Mouse (Mus musculus) kidney, postnatal 0 days (tissue): ENCODE results near the gene Gemin6. TPM values are rescaled to one million over a fixed set of nuclear protein-coding genes. Genes with fewer than 3 reads are reported as not detected.
"Not testable (repeated sequence)": the region's sequence is repeated elsewhere in the genome, so short reads cannot be mapped to it uniquely, and the experiment has no call there.

Experiments used
- ATAC-seq: fragments of 200-750 bp; cut with Nextera tagmentation; replicated peaks from 2 replicates; pipeline ENCODE4 v1.8.0; 2017; ENCODE audit warnings: low read depth, moderate number of reproducible peaks, moderate TSS enrichment, moderate library complexity; ENCODE audit not compliant: low FRiP score
- DNase-seq: peaks from one replicate; pipeline ENCODE4 v3.0.0-alpha.2; 2016; ENCODE audit warnings: low spot score
- H3K27ac ChIP-seq: fragments of 300-500 bp; sonication (generic); 2 replicates; pipeline ENCODE4 v1.5.1; 2014; ENCODE audit warnings: mild to moderate bottlenecking
- H3K27me3 ChIP-seq: fragments of 300-500 bp; sonication (generic); 2 replicates; pipeline ENCODE4 v1.6.1; 2014; ENCODE audit warnings: low read length, mixed read lengths; ENCODE audit not compliant: insufficient read depth
- H3K36me3 ChIP-seq: fragments of 300-500 bp; sonication (generic); 2 replicates; pipeline ENCODE4 v1.6.1; 2014; ENCODE audit warnings: low read length, mixed read lengths; ENCODE audit not compliant: insufficient read depth
- H3K4me1 ChIP-seq: fragments of 300-500 bp; sonication (generic); replicated peaks from 2 replicates; pipeline ENCODE4 v1.6.1; 2014; ENCODE audit warnings: antibody characterized with exemption, low read length, mixed read lengths; ENCODE audit not compliant: insufficient read depth
- H3K4me2 ChIP-seq: fragments of 300-500 bp; sonication (generic); 2 replicates; pipeline ENCODE4 v1.6.1; 2014; ENCODE audit warnings: mild to moderate bottlenecking, low read length, moderate library complexity, mixed read lengths
- H3K4me3 ChIP-seq: fragments of 300-500 bp; sonication (generic); replicated peaks from 2 replicates; pipeline ENCODE4 v1.5.1; 2014; ENCODE audit warnings: low read depth, low read length
- H3K9ac ChIP-seq: fragments of 300-500 bp; sonication (generic); 2 replicates; pipeline ENCODE4 v1.6.1; 2014; ENCODE audit warnings: low read depth, low read length
- H3K9me3 ChIP-seq: fragments of 300-500 bp; sonication (generic); replicated peaks from 2 replicates; pipeline ENCODE4 v1.6.1; 2016; ENCODE audit warnings: low read length, inconsistent platforms, mixed read lengths
- CTCF ChIP-seq: IDR thresholded peaks from 2 replicates; pipeline ENCODE4 v1.5.1; 2016; ENCODE audit warnings: antibody characterized with exemption, low read depth, mild to moderate bottlenecking, moderate library complexity
- WGBS: fragments of 180-500 bp; shearing (Covaris S2); extraction: QIAGEN DNeasy Blood & Tissue Kit; methylation state at CpG from one replicate; pipeline ENCODE4 v1.1.7; 2014; 5-methylcytosine and 5-hydroxymethylcytosine counted together
- polyA plus RNA-seq: library from polyadenylated mRNA; unstranded; fragments of >200 nt; fragmentation: Nextera tagmentation; extraction: Ambion mirVana; gene quantifications from 2 replicates; pipeline ENCODE4 v1.2.1, GENCODE M21; 2015

Gemin6 gene
- polyA plus RNA-seq, 1 experiment from 2014 or later = 29.7 TPM

DNA sequence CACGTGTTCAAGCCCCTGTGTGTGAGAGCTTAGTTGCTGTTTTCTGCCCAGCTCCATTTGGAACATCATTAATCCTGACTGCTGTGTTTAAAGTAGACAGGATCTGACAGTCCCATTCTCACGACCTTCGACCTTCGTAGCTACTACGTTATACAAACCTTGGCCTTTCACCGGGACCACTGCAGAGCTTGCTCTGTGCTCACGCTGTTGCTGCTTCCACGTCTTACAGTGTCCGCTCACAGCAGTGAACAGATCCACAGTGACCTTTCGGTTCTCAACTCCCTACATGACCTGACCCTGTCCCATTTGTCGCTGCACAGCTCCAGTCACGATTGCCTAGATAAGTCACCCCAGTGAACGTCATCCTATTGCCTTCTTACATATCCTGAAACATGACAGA, 18.9 kb downstream of the Gemin6 start:
- Histone ChIP-seq H3K4me3 (no peak overlapping the region), H3K9ac (no peak overlapping the region), H3K4me2 (no peak overlapping the region), H3K36me3 (peaks cover 75% of the 10 kb centered on the region), H3K4me1 (no peaks in the 10 kb centered on the region), H3K27me3 (no peaks in the 10 kb centered on the region), H3K27ac (no peak overlapping the region), H3K9me3 (no peaks in the 10 kb centered on the region)
- no peak for DNase-seq
- ATAC-seq = no peak
- 57% methylated on average over 13 of the region's 13 CpGs for WGBS
- no peak for TF ChIP-seq CTCF

DNA sequence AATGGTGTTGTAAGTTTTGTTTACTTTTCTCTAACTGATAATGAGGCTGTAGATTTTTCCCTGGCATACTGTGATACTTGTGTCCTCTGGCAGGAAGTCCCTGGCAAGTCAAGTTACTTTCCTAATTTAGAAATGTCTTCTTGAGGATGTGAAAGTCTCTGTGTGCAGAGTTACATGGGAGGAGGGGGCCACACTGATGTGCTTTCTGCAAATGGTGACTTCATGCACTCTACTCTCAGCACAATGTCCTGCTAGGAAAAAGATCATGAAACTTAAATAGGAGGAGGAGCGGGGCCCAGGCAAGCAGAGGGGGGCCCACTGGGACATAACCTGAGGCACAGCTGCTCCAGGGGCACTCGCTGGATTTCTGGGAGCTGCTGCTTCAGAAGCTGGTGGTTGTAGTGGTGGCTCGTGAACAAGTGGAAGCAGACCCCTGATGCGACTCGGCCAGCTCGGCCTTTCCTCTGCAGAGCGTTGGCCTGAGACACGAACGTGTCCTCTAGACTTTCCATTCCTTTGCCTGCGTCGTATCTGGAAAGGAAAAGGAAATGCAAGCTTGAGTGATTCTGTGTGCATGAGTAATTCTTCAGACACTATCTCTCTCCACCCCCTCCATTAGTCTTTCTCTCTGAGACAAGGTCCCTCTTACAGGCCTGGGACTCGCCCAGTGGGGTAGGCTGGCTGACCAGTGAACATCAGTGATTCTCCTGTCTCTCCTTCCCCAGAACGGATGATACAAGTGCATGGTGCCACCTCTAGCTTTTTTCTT, 28.7 kb downstream of the Gemin6 start:
- no peak for TF ChIP-seq CTCF
- peak; percentile 58 for DNase-seq
- no peak overlapping the region for H3K4me2 ChIP-seq
- no peak overlapping the region for H3K4me3 ChIP-seq
- 0 out of 2 replicates have a peak, but pooled peaks have one; percentile 40 for ATAC-seq
- H3K27ac ChIP-seq = no peak overlapping the region
- H3K36me3 ChIP-seq = peaks cover 71% of the 10 kb centered on the region
- H3K27me3 ChIP-seq = no peaks in the 10 kb centered on the region
- no peak overlapping the region for H3K9ac ChIP-seq
- H3K9me3 ChIP-seq = no peaks in the 10 kb centered on the region
- 51% methylated on average over 13 of the region's 13 CpGs for WGBS
- H3K4me1 ChIP-seq = no peaks in the 10 kb centered on the region

DNA sequence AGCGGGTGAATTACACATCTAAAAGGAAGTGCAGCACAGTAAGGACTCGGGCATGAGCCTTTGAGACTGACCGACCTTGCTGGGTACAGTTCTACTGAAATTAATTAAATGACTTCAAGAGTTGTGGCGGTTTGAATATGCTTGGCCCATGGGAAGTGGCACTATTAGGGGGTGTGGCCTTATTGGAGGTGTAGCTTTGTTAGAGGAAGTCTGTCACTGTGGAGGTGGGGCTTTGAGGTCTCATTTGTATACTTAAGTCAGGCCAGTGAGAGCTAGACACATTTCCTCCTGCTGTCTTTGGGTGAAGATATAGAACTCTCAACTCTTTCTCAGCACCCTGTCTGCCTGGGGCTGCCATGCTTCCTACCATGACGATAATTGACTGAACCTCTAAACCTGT, 30.2 kb downstream of the Gemin6 start:
- no peak overlapping the region for H3K27ac ChIP-seq
- no peak overlapping the region for H3K4me2 ChIP-seq
- H3K27me3 ChIP-seq = no peaks in the 10 kb centered on the region
- no peak overlapping the region for H3K4me3 ChIP-seq
- no peaks in the 10 kb centered on the region for H3K9me3 ChIP-seq
- 96% methylated on average over 5 of the region's 5 CpGs for WGBS
- H3K4me1 ChIP-seq = no peaks in the 10 kb centered on the region
- ATAC-seq (no peak), DNase-seq (no peak)
- peaks cover 71% of the 10 kb centered on the region for H3K36me3 ChIP-seq
- TF ChIP-seq CTCF = no peak
- H3K9ac ChIP-seq = no peak overlapping the region

DNA sequence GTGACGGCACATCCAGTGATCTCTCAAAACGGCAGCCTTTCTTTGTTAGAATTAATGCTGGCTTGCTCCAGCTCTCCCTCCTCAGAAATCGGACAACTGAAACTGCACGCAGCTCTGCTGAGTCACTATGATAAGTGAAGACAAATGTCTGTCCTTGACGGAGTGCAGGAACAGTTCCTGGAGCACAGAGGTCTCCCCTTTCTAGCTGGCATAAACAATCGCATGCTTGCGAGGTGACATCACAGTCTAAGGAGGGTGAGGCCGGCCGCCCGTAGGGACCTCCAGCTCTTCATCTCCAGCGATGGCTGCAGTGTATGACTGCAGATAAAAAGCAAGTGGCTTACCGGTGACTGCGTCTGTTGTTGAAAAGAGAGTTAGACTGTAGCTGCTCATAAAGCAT, 31.0 kb downstream of the Gemin6 start:
- H3K27ac ChIP-seq = no peak overlapping the region

DNA sequence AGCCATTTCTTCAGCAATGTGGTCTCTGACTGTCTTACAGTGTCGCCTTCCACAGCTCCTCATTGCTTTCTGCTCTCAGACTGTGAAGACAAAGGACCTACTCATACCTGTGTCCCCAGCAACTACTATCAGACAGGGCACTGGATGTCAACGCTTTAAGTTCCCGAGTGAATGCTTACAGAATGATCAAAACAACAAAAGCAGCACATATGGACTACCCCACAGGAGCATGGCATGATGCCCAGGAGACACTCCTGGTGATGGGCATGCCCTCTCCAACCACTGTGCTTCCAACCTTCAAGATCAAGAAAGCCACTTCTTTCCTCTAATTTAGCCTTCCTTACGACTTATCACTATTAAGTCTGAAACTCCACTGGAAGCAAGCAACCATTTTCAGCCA, 42.8 kb downstream of the Gemin6 start:
- no peak for DNase-seq
- H3K36me3 ChIP-seq = peaks cover 50% of the 10 kb centered on the region

More for the DNA sequence above, 31.0 kb downstream of the Gemin6 start:
- WGBS = 66% methylated on average over 13 of the region's 13 CpGs
- H3K4me1 ChIP-seq = no peaks in the 10 kb centered on the region
- H3K4me3 ChIP-seq = no peak overlapping the region
- no peak overlapping the region for H3K9ac ChIP-seq
- no peak for TF ChIP-seq CTCF
- no peak overlapping the region for H3K4me2 ChIP-seq
- DNase-seq (peak; percentile 7), ATAC-seq (no peak)
- no peaks in the 10 kb centered on the region for H3K27me3 ChIP-seq
- peaks cover 71% of the 10 kb centered on the region for H3K36me3 ChIP-seq
- no peaks in the 10 kb centered on the region for H3K9me3 ChIP-seq

DNA sequence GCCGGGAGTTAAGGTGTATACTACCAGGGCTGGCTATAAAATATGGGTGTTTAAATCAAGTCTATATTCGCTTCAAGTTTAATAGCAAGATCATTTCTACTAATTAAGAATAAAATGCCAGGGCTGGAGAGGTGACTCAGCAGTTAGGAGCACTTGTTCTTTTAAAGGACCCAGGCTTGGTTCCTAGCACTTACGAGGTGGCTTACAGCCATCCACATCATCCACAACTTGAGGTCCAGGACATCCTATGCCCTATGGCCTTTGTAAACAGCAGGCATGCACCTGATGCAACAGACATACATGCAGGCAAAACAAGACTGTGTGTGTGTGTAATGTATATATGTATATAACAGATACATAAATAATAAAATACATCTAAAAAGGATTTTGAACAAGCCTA, 43.9 kb downstream of the Gemin6 start:
- TF ChIP-seq CTCF = no peak
- no peaks in the 10 kb centered on the region for H3K9me3 ChIP-seq
- ATAC-seq (no peak), DNase-seq (no peak)
- no peak overlapping the region for H3K9ac ChIP-seq
- H3K27ac ChIP-seq = no peak overlapping the region
- H3K4me3 ChIP-seq = no peak overlapping the region
- H3K27me3 ChIP-seq = no peaks in the 10 kb centered on the region
- WGBS = 92% methylated on average over 3 of the region's 3 CpGs
- H3K4me2 ChIP-seq = no peak overlapping the region
- no peaks in the 10 kb centered on the region for H3K4me1 ChIP-seq
- peaks cover 51% of the 10 kb centered on the region for H3K36me3 ChIP-seq

More for the DNA sequence above, 42.8 kb downstream of the Gemin6 start:
- Histone ChIP-seq H3K4me2 (no peak overlapping the region), H3K4me3 (no peak overlapping the region), H3K9me3 (no peaks in the 10 kb centered on the region), H3K4me1 (no peaks in the 10 kb centered on the region), H3K27ac (no peak overlapping the region), H3K27me3 (no peaks in the 10 kb centered on the region), H3K9ac (no peak overlapping the region)
- 97% methylated on average over 4 of the region's 4 CpGs for WGBS
- no peak for ATAC-seq
- no peak for TF ChIP-seq CTCF

DNA sequence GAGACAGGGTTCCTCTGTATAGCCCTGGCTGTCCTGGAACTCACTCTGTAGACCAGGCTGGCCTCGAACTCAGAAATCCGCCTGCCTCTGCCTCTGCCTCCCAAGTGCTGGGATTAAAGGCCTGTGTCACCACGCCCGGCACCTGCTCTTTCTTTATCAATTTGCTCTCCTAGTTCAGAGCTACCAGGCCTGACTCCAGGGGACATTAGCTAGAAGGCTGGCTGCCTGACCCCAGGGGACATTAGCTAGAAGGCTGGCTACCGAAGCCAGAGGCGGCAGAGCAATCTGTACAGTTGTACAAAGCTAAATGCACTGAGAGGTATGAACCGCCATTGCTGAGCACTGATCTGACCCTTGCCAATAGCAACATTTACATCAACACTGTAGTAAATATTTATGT, 46.4 kb downstream of the Gemin6 start:
- not testable (repeated sequence) for H3K4me2 ChIP-seq, ATAC-seq, H3K4me1 ChIP-seq, H3K9me3 ChIP-seq, H3K27me3 ChIP-seq, H3K9ac ChIP-seq, H3K27ac ChIP-seq, H3K4me3 ChIP-seq, DNase-seq
- WGBS = 98% methylated on average over 7 of the region's 7 CpGs
- H3K36me3 ChIP-seq = peaks cover 58% of the 10 kb centered on the region

Other genes starting within 250 kb of the Gemin6 start
- 42.2 and 48.0 TPM in 2 replicates for gene Hnrnpll, start 162.1 kb upstream of the Gemin6 start, polyA plus RNA-seq
- 25.4 and 29.7 TPM in 2 replicates for gene Galm, start 97.0 kb upstream of the Gemin6 start, polyA plus RNA-seq
- gene Srsf7, start 17.1 kb upstream of the Gemin6 start, polyA plus RNA-seq = 422 and 451 TPM in 2 replicates
- not detected in 2 replicates for gene Ttc39d, start 17.0 kb upstream of the Gemin6 start, polyA plus RNA-seq
- gene Morn2, start 65.8 kb downstream of the Gemin6 start, polyA plus RNA-seq = 38.8 and 41.6 TPM in 2 replicates
- gene Dhx57, start 66.0 kb downstream of the Gemin6 start, polyA plus RNA-seq = 7.9 and 8.0 TPM in 2 replicates
- 1.4 and 2.3 TPM in 2 replicates for gene Arhgef33, start 83.0 kb downstream of the Gemin6 start, polyA plus RNA-seq
- 2.6 and 2.8 TPM in 2 replicates for gene Gm10190, start 149.1 kb downstream of the Gemin6 start, polyA plus RNA-seq